Comparison of ENCODE assay signal across 23 mouse cellular contexts in the genomic region with DNA sequence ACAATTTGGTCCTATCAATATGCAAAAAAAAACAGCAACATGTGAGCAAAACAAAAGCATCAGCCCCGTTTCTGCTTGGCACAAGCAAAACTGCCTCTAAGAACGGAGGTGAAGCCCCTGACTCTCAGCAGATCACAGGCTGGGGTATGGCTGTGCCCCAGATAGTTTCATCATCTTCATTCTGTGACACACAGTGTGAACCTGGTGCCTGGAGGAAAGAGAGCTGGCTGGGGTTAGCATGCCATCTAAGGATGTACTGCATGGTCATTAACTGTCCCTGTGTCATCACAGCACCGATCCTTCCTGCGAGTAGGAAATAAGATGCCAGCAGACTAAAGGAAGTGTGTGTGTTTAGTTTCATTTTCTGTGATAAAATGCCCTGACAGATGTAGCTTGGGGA.
DNase-seq lines count a peak whose midpoint lies in the region; ATAC-seq and TF ChIP-seq lines count a peak whose summit lies in the region.
"Had no signal": no experiment of that assay in that cellular context is flagged by ENCODE, and none has a peak within 500 bp of the region (broad histone marks: within the 10 kb centered on the region; RNA-seq: fewer than 3 reads in every experiment).

No protein-coding gene starts in this region.

- no peak for DNase-seq in hindbrain, embryonic 10.5 days (ENCODE audit: low spot score)
- DNase-seq in forebrain, embryonic 14.5 days (ENCODE audit: low spot score), result no peak
- DNase-seq in hindbrain, embryonic 14.5 days (ENCODE audit: low spot score), result no peak
- DNase-seq in midbrain, postnatal 0 days (ENCODE audit: low spot score), result no peak
- no peak for DNase-seq in adrenal gland, postnatal 36 days
- no peak for DNase-seq in heart, adult 11 months
- DNase-seq: adrenal gland, postnatal 25 days; cerebellum, adult 9-10 months; gastrocnemius, postnatal 10 days; heart, postnatal 10 days; kidney, postnatal 4 days; left cerebral cortex, postnatal 4 days; lung, embryonic 14.5 days; thymus, adult 18-20 months; thymus, postnatal 36 days had no signal

- H3K4me2 ChIP-seq in hindbrain, embryonic 12.5 days (replicated peaks), result no peak overlapping the region
- no peak overlapping the region for H3K4me2 ChIP-seq in forebrain, embryonic 14.5 days (ENCODE audit: low read length)
- peak overlapping the region; percentile 25 for H3K4me2 ChIP-seq in hindbrain, embryonic 14.5 days (replicated peaks)
- H3K4me2 ChIP-seq in midbrain, postnatal 0 days (ENCODE audit: low read depth, low read length, poor library complexity, severe bottlenecking), result peak overlapping the region; percentile 33
- H3K4me2 ChIP-seq: heart, embryonic 12.5 days; kidney, embryonic 15.5 days; limb, embryonic 15.5 days; lung, embryonic 14.5 days; stomach, embryonic 15.5 days had no signal

- no peak overlapping the region for H3K4me3 ChIP-seq in hindbrain, embryonic 12.5 days
- H3K4me3 ChIP-seq in hindbrain, embryonic 10.5 days, result no peak overlapping the region
- no peak overlapping the region for H3K4me3 ChIP-seq in forebrain, embryonic 14.5 days (ENCODE audit: low read depth, low read length)
- no peak overlapping the region for H3K4me3 ChIP-seq in hindbrain, embryonic 14.5 days (replicated peaks; ENCODE audit: low read length)
- H3K4me3 ChIP-seq in midbrain, postnatal 0 days (ENCODE audit: low read depth, low read length), result no peak overlapping the region
- H3K4me3 ChIP-seq: heart, embryonic 12.5 days; kidney, embryonic 15.5 days; limb, embryonic 15.5 days; stomach, embryonic 15.5 days had no signal

- H3K9me3 ChIP-seq in hindbrain, embryonic 12.5 days (replicated peaks), result no peaks in the 10 kb centered on the region
- peaks cover 2% of the 10 kb centered on the region; the same call in 1 of the 2 replicates for H3K9me3 ChIP-seq in hindbrain, embryonic 10.5 days
- no peaks in the 10 kb centered on the region for H3K9me3 ChIP-seq in forebrain, embryonic 14.5 days (replicated peaks; ENCODE audit: control insufficient read depth, low read length)
- H3K9me3 ChIP-seq in hindbrain, embryonic 14.5 days (ENCODE audit: control insufficient read depth, low read length), result no peaks in the 10 kb centered on the region
- no peaks in the 10 kb centered on the region for H3K9me3 ChIP-seq in midbrain, postnatal 0 days (ENCODE audit: low read length)
- H3K9me3 ChIP-seq: kidney, embryonic 15.5 days; limb, embryonic 15.5 days; stomach, embryonic 15.5 days had no signal

- ATAC-seq in hindbrain, embryonic 12.5 days (ENCODE audit: low FRiP score), result no peak; the same call in 1 of the 2 replicates
- peak; percentile 37; the same call in 1 of the 2 replicates for ATAC-seq in forebrain, embryonic 14.5 days
- no peak for ATAC-seq in hindbrain, embryonic 14.5 days (ENCODE audit: low FRiP score)
- ATAC-seq in midbrain, postnatal 0 days (ENCODE audit: low FRiP score), result no peak
- ATAC-seq: CD4-positive, CD25-positive, alpha-beta regulatory T cell, adult 4 months; intestine, postnatal 0 days had no signal

- H3K36me3 ChIP-seq in hindbrain, embryonic 12.5 days, result no peaks in the 10 kb centered on the region
- H3K36me3 ChIP-seq in hindbrain, embryonic 10.5 days, result peaks cover 3% of the 10 kb centered on the region; the same call in 1 of the 2 replicates
- no peaks in the 10 kb centered on the region for H3K36me3 ChIP-seq in forebrain, embryonic 14.5 days (ENCODE audit: control insufficient read depth, insufficient read depth, low read length)
- no peaks in the 10 kb centered on the region for H3K36me3 ChIP-seq in hindbrain, embryonic 14.5 days (replicated peaks; ENCODE audit: control insufficient read depth, insufficient read depth)
- no peaks in the 10 kb centered on the region for H3K36me3 ChIP-seq in midbrain, postnatal 0 days (ENCODE audit: insufficient read depth, low read length)
- H3K36me3 ChIP-seq: heart, embryonic 12.5 days; kidney, embryonic 15.5 days; limb, embryonic 15.5 days; stomach, embryonic 15.5 days had no signal

- H3K27ac ChIP-seq in hindbrain, embryonic 12.5 days, result peak overlapping the region; percentile 66
- H3K27ac ChIP-seq in hindbrain, embryonic 10.5 days, result no peak overlapping the region
- peak overlapping the region; percentile 62 for H3K27ac ChIP-seq in forebrain, embryonic 14.5 days (ENCODE audit: low read depth, low read length)
- H3K27ac ChIP-seq in hindbrain, embryonic 14.5 days, result peak overlapping the region; percentile 78
- H3K27ac ChIP-seq in midbrain, postnatal 0 days (ENCODE audit: low read depth, low read length), result peak overlapping the region; percentile 64
- H3K27ac ChIP-seq: kidney, embryonic 15.5 days; limb, embryonic 15.5 days; liver, embryonic 14.5 days; stomach, embryonic 15.5 days had no signal

- WGBS in hindbrain, embryonic 12.5 days, result 90% methylated on average over 4 of the region's 4 CpGs
- 89% methylated on average over 4 of the region's 4 CpGs for WGBS in hindbrain, embryonic 10.5 days
- 71% methylated on average over 4 of the region's 4 CpGs for WGBS in forebrain, embryonic 14.5 days
- 46% methylated on average over 4 of the region's 4 CpGs for WGBS in hindbrain, embryonic 14.5 days
- 49% methylated on average over 4 of the region's 4 CpGs for WGBS in midbrain, postnatal 0 days

- no peaks in the 10 kb centered on the region for H3K27me3 ChIP-seq in hindbrain, embryonic 12.5 days
- H3K27me3 ChIP-seq in hindbrain, embryonic 10.5 days (ENCODE audit: insufficient read depth, poor library complexity, severe bottlenecking), result no peaks in the 10 kb centered on the region
- H3K27me3 ChIP-seq in forebrain, embryonic 14.5 days (replicated peaks; ENCODE audit: control insufficient read depth, insufficient read depth, low read length), result no peaks in the 10 kb centered on the region
- H3K27me3 ChIP-seq in hindbrain, embryonic 14.5 days (ENCODE audit: control insufficient read depth, insufficient read depth, low read length), result no peaks in the 10 kb centered on the region
- no peaks in the 10 kb centered on the region for H3K27me3 ChIP-seq in midbrain, postnatal 0 days (ENCODE audit: insufficient read depth, low read length)
- H3K27me3 ChIP-seq: heart, embryonic 12.5 days; kidney, embryonic 15.5 days; limb, embryonic 15.5 days; stomach, embryonic 15.5 days had no signal

- H3K9ac ChIP-seq in hindbrain, embryonic 12.5 days, result no peak overlapping the region
- peak overlapping the region; percentile 35; the same call in 1 of the 2 replicates for H3K9ac ChIP-seq in forebrain, embryonic 14.5 days (ENCODE audit: low read length)
- H3K9ac ChIP-seq in hindbrain, embryonic 14.5 days, result 0 out of 2 replicates have a peak overlapping the region, but pooled peaks have one; percentile 6
- no peak overlapping the region for H3K9ac ChIP-seq in midbrain, postnatal 0 days (replicated peaks; ENCODE audit: low read length, poor library complexity, severe bottlenecking)
- H3K9ac ChIP-seq: heart, embryonic 12.5 days; kidney, embryonic 15.5 days; limb, embryonic 15.5 days; liver, embryonic 14.5 days; lung, embryonic 14.5 days; stomach, embryonic 15.5 days had no signal

- no peak for TF ChIP-seq CTCF in midbrain, postnatal 0 days (IDR thresholded peaks at IDR 0.05)

- H3K4me1 ChIP-seq in hindbrain, embryonic 12.5 days, result peaks cover 17% of the 10 kb centered on the region
- peaks cover 12% of the 10 kb centered on the region for H3K4me1 ChIP-seq in hindbrain, embryonic 10.5 days (replicated peaks)
- H3K4me1 ChIP-seq in forebrain, embryonic 14.5 days (ENCODE audit: control insufficient read depth, insufficient read depth, low read length), result peaks cover 9% of the 10 kb centered on the region; the same call in 1 of the 2 replicates
- peaks cover 23% of the 10 kb centered on the region for H3K4me1 ChIP-seq in hindbrain, embryonic 14.5 days (replicated peaks; ENCODE audit: control insufficient read depth, insufficient read depth, low read length)
- H3K4me1 ChIP-seq in midbrain, postnatal 0 days (ENCODE audit: insufficient read depth, low read length), result peaks cover 17% of the 10 kb centered on the region; the same call in 1 of the 2 replicates
- H3K4me1 ChIP-seq: stomach, embryonic 15.5 days had no signal

Comparison
In these comparisons a context has a peak if more than half of its experiments do, and no peak if none do; other contexts are left out.
1. H3K4me2 ChIP-seq: peak in hindbrain, embryonic 14.5 days (single experiment) and midbrain, postnatal 0 days (single experiment); none in hindbrain, embryonic 12.5 days (single experiment) and forebrain, embryonic 14.5 days (single experiment).
2. H3K9ac ChIP-seq: peak in forebrain, embryonic 14.5 days (single experiment) and hindbrain, embryonic 14.5 days (single experiment); none in hindbrain, embryonic 12.5 days (single experiment) and midbrain, postnatal 0 days (single experiment).